Mouse (Mus musculus) bone marrow macrophage, adult 2 months (primary cell): ENCODE measurements around the gene Taar9.

Experiments used
- CTCF ChIP-seq: IDR thresholded peaks from 2 replicates; pipeline ENCODE4 v1.5.1; 2012; ENCODE audit warnings: low read depth, mild to moderate bottlenecking, low read length, moderate library complexity
- POLR2A ChIP-seq: IDR thresholded peaks from 2 replicates; pipeline ENCODE4 v1.6.1; 2012; ENCODE audit warnings: mild to moderate bottlenecking, low read depth, low read length, borderline replicate concordance

DNA sequence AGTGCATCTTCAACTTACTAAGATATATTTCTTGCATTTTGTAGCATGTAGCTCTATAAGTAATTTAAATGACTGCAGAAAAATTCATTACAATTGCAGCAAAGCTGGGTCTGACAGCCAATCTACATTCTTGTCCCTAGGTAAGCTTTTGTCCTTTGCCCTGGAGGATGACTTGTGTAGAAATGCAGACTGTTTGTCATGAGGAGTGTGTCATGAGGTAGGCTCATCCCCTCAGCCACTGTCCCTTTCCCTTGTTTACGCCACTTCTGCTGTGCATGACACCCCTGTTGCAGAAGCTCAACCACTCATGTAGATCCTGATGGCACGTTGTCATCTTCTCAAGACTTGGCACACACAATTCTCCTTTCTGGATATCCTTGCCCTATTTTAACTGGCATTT lies 22.2 kb downstream of the Taar9 start:
- TF ChIP-seq CTCF, result no peak
- TF ChIP-seq POLR2A, result no peak
